Mouse (Mus musculus) bone marrow, adult 2 months (tissue): ENCODE results near the gene Paip2b.
"Not testable (repeated sequence)": the region's sequence is repeated elsewhere in the genome, so short reads cannot be mapped to it uniquely, and the experiment has no call there.

Experiments used
- CTCF ChIP-seq: fragments of 200-500 bp; IDR thresholded peaks from 2 replicates; pipeline ENCODE4 v1.5.1; 2011; ENCODE audit warnings: low read length, control low read depth; ENCODE audit not compliant: control insufficient read depth, insufficient read depth
- POLR2A ChIP-seq: fragments of 200-500 bp; IDR thresholded peaks from 2 replicates; pipeline ENCODE4 v1.6.1; 2011; ENCODE audit warnings: low read depth, mild to moderate bottlenecking, control low read depth, low read length, borderline replicate concordance; ENCODE audit not compliant: control insufficient read depth

DNA sequence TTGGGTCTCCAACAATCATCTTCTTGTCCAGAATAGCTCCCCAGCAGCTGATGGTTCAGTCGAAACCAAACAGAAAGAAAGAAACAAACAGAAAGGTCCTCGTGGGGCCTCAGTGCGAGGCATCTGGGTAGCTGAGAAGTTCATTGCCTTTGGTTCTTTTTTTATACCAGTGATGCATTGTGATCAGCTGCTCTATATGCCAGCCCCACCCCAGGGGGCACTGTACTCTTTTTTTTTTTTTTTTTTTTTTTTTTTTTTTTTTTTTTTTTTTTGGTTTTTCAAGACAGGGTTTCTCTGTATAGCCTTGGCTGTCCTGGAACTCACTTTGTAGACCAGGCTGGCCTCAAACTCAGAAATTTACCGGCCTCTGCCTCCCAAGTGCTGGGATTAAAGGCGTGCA, 41.0 kb downstream of the Paip2b start:
- TF ChIP-seq CTCF, POLR2A: not testable (repeated sequence)
